Mouse (Mus musculus) myocyte (in vitro differentiated cells): ENCODE measurements around the gene Cars2.

Experiments used
- MYOG ChIP-seq, 3 experiments: IDR thresholded peaks; one replicate each; pipeline ENCODE4 v1.6.1; 2011; ENCODE audit warnings: control low read depth in 2 of 3, low read depth in 2 of 3, mild to moderate bottlenecking in 2 of 3; ENCODE audit not compliant: insufficient read length in 2 of 3, control insufficient read depth in 1 of 3, insufficient read depth in 1 of 3
- POLR2A ChIP-seq: IDR thresholded peaks from one replicate; pipeline ENCODE4 v1.6.1; 2011; ENCODE audit warnings: low read depth, mild to moderate bottlenecking, control low read depth, moderate library complexity; ENCODE audit not compliant: insufficient read length
- USF1 ChIP-seq: IDR thresholded peaks from one replicate; pipeline ENCODE4 v1.6.1; 2011; ENCODE audit warnings: low read depth, mild to moderate bottlenecking, control low read depth, moderate library complexity

- TF ChIP-seq POLR2A (no peak), USF1 (no peak), MYOG (IDR thresholded peaks at IDR 0.05; ENCODE audit: control insufficient read depth in 1 of 3, insufficient read depth in 1 of 3, insufficient read length in 2 of 3, low read depth in 2 of 3) (no peak)
These were observed 25.2 kb upstream of the Cars2 start for GRCm38 (mm10) chr8:11575604-11576384.
